Mouse (Mus musculus) liver, embryonic 14.5 days (tissue): Measurements from ENCODE around the gene Mcm3.

ENCODE experiments used
- CTCF ChIP-seq: IDR thresholded peaks from 2 replicates; pipeline ENCODE4 v1.5.1; 2016; ENCODE audit warnings: antibody characterized with exemption, low read depth, control low read depth
- EP300 ChIP-seq: IDR thresholded peaks from 2 replicates; pipeline ENCODE4 v1.6.1; 2016; ENCODE audit warnings: antibody characterized with exemption, low read depth

- no peak for TF ChIP-seq CTCF
- TF ChIP-seq EP300: no peak
These were observed 40.7 kb upstream of the Mcm3 start for GRCm38 (mm10) chr1:20860775-20861174.
